Mouse (Mus musculus) kidney, postnatal 0 days (tissue): ENCODE measurements around the gene Casp7. TPM values are rescaled to one million over a fixed set of nuclear protein-coding genes. Genes with fewer than 3 reads are reported as not detected.

ENCODE experiments used
- ATAC-seq: fragments of 200-750 bp; cut with Nextera tagmentation; replicated peaks from 2 replicates; pipeline ENCODE4 v1.8.0; 2017; ENCODE audit warnings: low read depth, moderate number of reproducible peaks, moderate TSS enrichment, moderate library complexity; ENCODE audit not compliant: low FRiP score
- DNase-seq: peaks from one replicate; pipeline ENCODE4 v3.0.0-alpha.2; 2016; ENCODE audit warnings: low spot score
- H3K27ac ChIP-seq: fragments of 300-500 bp; sonication (generic); 2 replicates; pipeline ENCODE4 v1.5.1; 2014; ENCODE audit warnings: mild to moderate bottlenecking
- H3K27me3 ChIP-seq: fragments of 300-500 bp; sonication (generic); 2 replicates; pipeline ENCODE4 v1.6.1; 2014; ENCODE audit warnings: low read length, mixed read lengths; ENCODE audit not compliant: insufficient read depth
- H3K36me3 ChIP-seq: fragments of 300-500 bp; sonication (generic); 2 replicates; pipeline ENCODE4 v1.6.1; 2014; ENCODE audit warnings: low read length, mixed read lengths; ENCODE audit not compliant: insufficient read depth
- H3K4me1 ChIP-seq: fragments of 300-500 bp; sonication (generic); replicated peaks from 2 replicates; pipeline ENCODE4 v1.6.1; 2014; ENCODE audit warnings: antibody characterized with exemption, low read length, mixed read lengths; ENCODE audit not compliant: insufficient read depth
- H3K4me2 ChIP-seq: fragments of 300-500 bp; sonication (generic); 2 replicates; pipeline ENCODE4 v1.6.1; 2014; ENCODE audit warnings: mild to moderate bottlenecking, low read length, moderate library complexity, mixed read lengths
- H3K4me3 ChIP-seq: fragments of 300-500 bp; sonication (generic); replicated peaks from 2 replicates; pipeline ENCODE4 v1.5.1; 2014; ENCODE audit warnings: low read depth, low read length
- H3K9ac ChIP-seq: fragments of 300-500 bp; sonication (generic); 2 replicates; pipeline ENCODE4 v1.6.1; 2014; ENCODE audit warnings: low read depth, low read length
- H3K9me3 ChIP-seq: fragments of 300-500 bp; sonication (generic); replicated peaks from 2 replicates; pipeline ENCODE4 v1.6.1; 2016; ENCODE audit warnings: low read length, inconsistent platforms, mixed read lengths
- CTCF ChIP-seq: IDR thresholded peaks from 2 replicates; pipeline ENCODE4 v1.5.1; 2016; ENCODE audit warnings: antibody characterized with exemption, low read depth, mild to moderate bottlenecking, moderate library complexity
- WGBS: fragments of 180-500 bp; shearing (Covaris S2); extraction: QIAGEN DNeasy Blood & Tissue Kit; methylation state at CpG from one replicate; pipeline ENCODE4 v1.1.7; 2014; 5-methylcytosine and 5-hydroxymethylcytosine counted together
- polyA plus RNA-seq: library from polyadenylated mRNA; unstranded; fragments of >200 nt; fragmentation: Nextera tagmentation; extraction: Ambion mirVana; gene quantifications from 2 replicates; pipeline ENCODE4 v1.2.1, GENCODE M21; 2015

Gene Casp7
- polyA plus RNA-seq, 1 experiment from 2014 or later, result 24.2 TPM

DNA sequence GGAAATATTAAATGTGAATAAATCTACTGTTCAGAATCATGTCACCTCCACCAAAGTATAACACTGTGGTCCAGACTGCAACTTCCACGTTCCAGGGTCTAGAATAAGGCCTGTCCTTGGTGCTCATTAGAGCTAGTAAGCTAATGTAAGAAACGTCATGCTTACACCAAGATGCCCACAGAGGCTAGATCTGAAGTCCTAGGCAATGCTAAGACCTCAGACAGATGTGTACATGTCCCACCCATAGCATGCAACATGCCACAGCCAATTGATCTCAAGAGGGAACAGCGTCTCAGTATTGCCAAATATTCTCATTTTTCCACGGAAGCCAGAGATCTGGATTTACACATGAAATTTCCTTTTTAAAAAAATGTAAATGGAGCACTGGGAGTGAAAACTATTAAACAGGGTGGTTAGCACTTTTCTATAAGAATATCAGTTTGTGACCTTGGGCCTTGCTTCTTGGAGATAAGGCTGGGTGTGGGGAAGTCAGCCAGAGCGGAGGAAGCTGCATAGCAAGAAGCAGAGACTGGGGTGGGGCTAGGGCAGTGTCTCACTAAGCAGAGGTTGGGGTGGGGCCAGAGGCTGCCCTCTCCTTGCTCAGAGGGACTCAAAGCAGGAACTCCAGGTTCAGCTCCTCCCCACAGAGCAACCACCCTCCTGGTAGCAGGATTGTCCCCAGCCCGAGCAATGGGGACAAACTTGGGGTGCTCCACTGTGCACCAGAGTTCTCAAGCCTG, 5.5 kb upstream of the Casp7 start:
- WGBS, result 85% methylated on average over 6 of the region's 6 CpGs
- ATAC-seq (no peak), DNase-seq (no peak)
- no peak overlapping the region for H3K4me3 ChIP-seq
- H3K36me3 ChIP-seq, result no peaks in the 10 kb centered on the region
- no peaks in the 10 kb centered on the region for H3K9me3 ChIP-seq
- 0 out of 2 replicates have a peak, but pooled peaks cover 6% of the 10 kb centered on the region for H3K4me1 ChIP-seq
- no peak overlapping the region for H3K4me2 ChIP-seq
- no peak overlapping the region for H3K27ac ChIP-seq
- no peak for TF ChIP-seq CTCF
- H3K9ac ChIP-seq, result no peak overlapping the region
- H3K27me3 ChIP-seq, result no peaks in the 10 kb centered on the region

DNA sequence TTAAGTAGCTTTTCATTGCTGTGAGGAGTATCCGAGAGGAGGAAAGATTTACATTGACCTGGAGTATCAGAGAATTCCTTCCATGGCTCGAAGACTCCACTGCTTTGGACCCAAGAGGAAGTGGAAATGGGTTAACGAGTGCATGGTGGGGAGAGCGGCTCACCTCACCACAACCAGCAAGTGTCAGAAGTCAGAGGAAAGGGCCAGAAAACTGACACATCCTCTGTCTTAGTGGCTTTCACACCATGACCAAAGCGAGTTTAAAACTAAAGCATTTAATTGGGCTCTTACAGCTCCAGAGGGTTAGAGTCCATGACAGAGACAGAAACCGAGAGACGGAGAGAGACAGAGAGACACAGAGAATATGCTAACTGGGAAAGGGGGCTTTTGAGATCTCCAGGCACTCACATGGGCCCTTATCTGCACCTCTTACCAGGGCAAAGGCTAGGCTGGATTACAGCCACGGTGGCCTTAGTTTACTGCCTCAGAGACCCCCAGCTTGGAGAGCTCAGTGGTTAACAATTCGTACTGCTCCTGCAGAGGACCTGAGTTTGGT, 3.5 kb upstream of the Casp7 start:
- DNase-seq (no peak), ATAC-seq (no peak)
- Histone ChIP-seq H3K36me3 (no peaks in the 10 kb centered on the region), H3K4me1 (0 out of 2 replicates have a peak, but pooled peaks cover 9% of the 10 kb centered on the region), H3K4me3 (no peak overlapping the region), H3K4me2 (no peak overlapping the region), H3K9ac (no peak overlapping the region), H3K27me3 (no peaks in the 10 kb centered on the region), H3K27ac (no peak overlapping the region), H3K9me3 (no peaks in the 10 kb centered on the region)
- WGBS, result 66% methylated on average over 9 of the region's 9 CpGs
- TF ChIP-seq CTCF, result no peak

DNA sequence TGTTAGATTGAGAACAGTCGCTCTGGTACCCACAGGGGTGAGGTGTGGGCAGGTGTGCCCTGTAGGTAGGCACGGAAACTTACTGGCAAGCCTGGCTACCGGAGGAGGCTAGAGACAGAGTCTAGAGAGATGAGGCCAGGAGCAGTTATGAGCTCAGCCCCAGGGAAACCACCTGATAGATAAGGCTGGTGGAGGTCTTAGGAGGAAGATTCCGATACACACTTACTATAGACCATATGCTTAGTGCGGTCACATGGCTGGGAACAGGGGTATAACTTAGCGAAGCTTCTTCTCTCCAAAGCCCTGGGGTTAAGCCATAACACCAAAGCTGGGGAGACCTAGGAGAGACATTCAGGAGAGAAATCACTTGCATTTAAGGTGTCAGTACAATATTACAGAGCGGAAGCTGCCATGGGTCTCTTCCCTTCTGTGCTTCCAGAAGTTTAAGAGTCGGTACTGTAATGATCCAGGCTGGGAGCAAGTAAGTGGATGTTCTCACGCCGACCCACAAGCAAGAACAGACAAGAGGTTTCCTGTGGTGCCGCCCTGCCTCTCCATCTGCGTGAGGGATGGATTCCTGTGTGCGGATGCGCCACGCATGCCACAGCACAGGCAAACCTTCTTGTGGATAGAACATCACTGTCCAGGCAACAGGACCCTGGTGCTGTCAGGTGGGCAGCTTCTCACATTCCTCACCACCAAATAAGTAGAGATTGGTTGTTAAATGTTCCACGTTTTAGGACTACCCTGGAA, 1.6 kb upstream of the Casp7 start:
- Histone ChIP-seq H3K9me3 (no peaks in the 10 kb centered on the region), H3K4me3 (no peak overlapping the region), H3K4me1 (0 out of 2 replicates have a peak, but pooled peaks cover 9% of the 10 kb centered on the region), H3K9ac (no peak overlapping the region), H3K27me3 (no peaks in the 10 kb centered on the region), H3K4me2 (no peak overlapping the region), H3K27ac (no peak overlapping the region), H3K36me3 (no peaks in the 10 kb centered on the region)
- 84% methylated on average over 16 of the region's 16 CpGs for WGBS
- ATAC-seq (no peak), DNase-seq (no peak)
- TF ChIP-seq CTCF, result no peak

DNA sequence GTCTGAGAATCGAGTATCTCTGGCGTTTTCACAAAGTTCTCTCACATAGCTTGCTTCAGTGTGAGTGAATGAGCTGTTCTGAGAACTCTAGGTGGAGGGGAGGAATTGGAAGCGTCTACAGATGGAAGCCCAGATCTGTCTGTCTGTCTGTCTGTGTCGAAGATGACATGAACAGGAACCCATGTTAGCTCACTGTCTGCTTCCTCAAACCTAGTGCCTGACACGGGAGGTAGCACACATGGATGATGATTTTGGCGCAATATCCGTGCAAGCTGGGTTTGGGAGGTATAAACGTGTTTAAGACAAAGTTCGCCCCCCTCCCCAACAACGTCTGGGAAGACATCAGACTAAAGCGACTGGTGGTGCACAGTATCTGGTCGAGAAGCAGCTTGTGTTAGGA, 702 bp upstream of the Casp7 start:
- H3K27ac ChIP-seq, result no peak overlapping the region
- no peaks in the 10 kb centered on the region for H3K9me3 ChIP-seq
- 36% methylated on average over 12 of the region's 12 CpGs for WGBS
- peak overlapping the region; percentile 74 for H3K9ac ChIP-seq
- no peak for DNase-seq
- no peaks in the 10 kb centered on the region for H3K27me3 ChIP-seq
- no peak for TF ChIP-seq CTCF
- H3K4me3 ChIP-seq, result peak overlapping the region; percentile 60
- 0 out of 2 replicates have a peak, but pooled peaks cover 9% of the 10 kb centered on the region for H3K4me1 ChIP-seq
- no peaks in the 10 kb centered on the region for H3K36me3 ChIP-seq
- no peak for ATAC-seq
- H3K4me2 ChIP-seq, result peak overlapping the region; percentile 89

DNA sequence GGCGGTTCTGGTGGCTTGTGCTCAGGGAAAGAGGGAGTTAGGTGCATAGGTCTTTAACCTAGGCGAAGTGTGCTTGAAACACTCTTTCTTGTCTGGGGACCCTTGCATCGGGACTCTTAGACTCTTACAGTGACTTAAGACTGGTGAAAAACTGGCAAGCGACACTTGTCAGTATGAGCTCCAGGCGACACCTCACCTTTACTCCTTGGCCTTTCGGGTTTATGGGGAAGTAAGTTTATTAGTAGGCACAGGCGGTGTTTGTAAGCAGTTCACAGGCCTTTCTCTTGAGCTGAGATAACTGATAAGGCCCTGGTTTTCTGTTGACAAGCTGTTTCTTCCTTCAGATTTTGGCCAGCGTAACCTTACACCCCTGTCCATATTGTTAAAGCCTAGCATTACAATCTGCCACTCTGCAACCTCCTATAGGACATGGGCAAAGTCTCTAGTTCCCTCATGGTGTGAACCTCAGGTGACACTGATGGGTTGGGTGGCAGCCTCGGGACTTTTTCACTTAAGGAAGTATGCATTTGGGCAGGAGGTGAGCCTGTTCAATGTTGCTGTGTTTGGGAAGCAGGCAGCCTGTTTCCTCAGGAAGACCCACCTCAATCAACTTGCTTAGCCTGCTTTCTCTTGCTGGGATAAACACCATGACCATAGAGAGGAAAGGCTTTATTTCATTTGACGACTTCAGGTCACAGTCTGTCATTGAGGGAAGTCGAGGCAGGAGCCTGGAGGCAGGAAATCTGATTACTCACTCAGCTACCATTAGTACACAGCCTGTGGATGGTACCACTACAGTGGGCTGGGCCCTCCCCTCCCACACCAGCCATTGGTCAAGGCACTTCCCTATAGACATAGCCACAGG, 966 bp downstream of the Casp7 start:
- no peak for ATAC-seq

DNA sequence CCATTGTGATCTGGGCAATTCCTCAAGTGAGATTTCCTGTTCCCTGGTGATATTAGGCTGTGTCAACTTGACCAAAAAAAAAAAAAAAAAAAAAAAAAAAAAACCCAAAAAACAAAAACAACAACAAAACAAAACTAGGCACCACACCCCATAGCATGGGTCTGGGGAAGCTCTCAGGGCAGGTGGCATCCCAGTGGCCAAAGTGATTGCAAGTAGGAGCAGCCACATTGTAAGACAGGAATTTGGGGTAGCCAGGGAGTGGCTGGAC, 1.5 kb downstream of the Casp7 start:
- H3K4me2 ChIP-seq, result peak overlapping the region; percentile 89
- no peak for ATAC-seq

More for the DNA sequence above, 966 bp downstream of the Casp7 start:
- TF ChIP-seq CTCF, result no peak
- Histone ChIP-seq H3K27ac (peak overlapping the region; percentile 91), H3K9ac (peak overlapping the region; percentile 74), H3K9me3 (no peaks in the 10 kb centered on the region), H3K36me3 (no peaks in the 10 kb centered on the region), H3K27me3 (no peaks in the 10 kb centered on the region), H3K4me1 (0 out of 2 replicates have a peak, but pooled peaks cover 9% of the 10 kb centered on the region), H3K4me3 (peak overlapping the region; percentile 60), H3K4me2 (peak overlapping the region; percentile 89)
- DNase-seq, result no peak
- 47% methylated on average over 11 of the region's 11 CpGs for WGBS

More for the DNA sequence above, 1.5 kb downstream of the Casp7 start:
- H3K4me3 ChIP-seq, result no peak overlapping the region
- H3K27me3 ChIP-seq, result no peaks in the 10 kb centered on the region
- TF ChIP-seq CTCF, result no peak
- no peaks in the 10 kb centered on the region for H3K9me3 ChIP-seq
- 0 out of 2 replicates have a peak, but pooled peaks cover 9% of the 10 kb centered on the region for H3K4me1 ChIP-seq
- H3K27ac ChIP-seq, result no peak overlapping the region
- no peak for DNase-seq
- no peak overlapping the region for H3K9ac ChIP-seq
- no peaks in the 10 kb centered on the region for H3K36me3 ChIP-seq
